Mouse (Mus musculus) MEL (cell line): Measurements from ENCODE around the gene Tmem81. TPM values are rescaled to one million over a fixed set of nuclear protein-coding genes. Genes with fewer than 3 reads are reported as not detected.

Experiments used
- DNase-seq: peaks from one replicate; pipeline ENCODE4 v3.0.0; 2011; ENCODE audit warnings: low read depth, low spot score
- H3K27ac ChIP-seq: 2 replicates; pipeline ENCODE4 v1.5.1; 2012; ENCODE audit warnings: low read depth, mild to moderate bottlenecking, control low read depth, low read length, moderate library complexity; ENCODE audit not compliant: control insufficient read depth
- H3K27me3 ChIP-seq, 2 experiments: fragments of 150-350 bp in 1 of 2; sonication (generic) in 1 of 2; 2 replicates each; pipeline ENCODE4 v1.6.1; 2012; ENCODE audit warnings: low read length in 2 of 2, mild to moderate bottlenecking in 2 of 2, improper control_type of control experiment in 1 of 2, moderate library complexity in 1 of 2; ENCODE audit not compliant: insufficient read depth in 2 of 2, control insufficient read depth in 1 of 2
- H3K36me3 ChIP-seq, 2 experiments: 2 replicates each; pipeline ENCODE4 v1.6.1; 2012 to 2014; ENCODE audit warnings: low read length in 2 of 2, improper control_type of control experiment in 1 of 2, inconsistent platforms in 1 of 2, mild to moderate bottlenecking in 1 of 2; ENCODE audit not compliant: insufficient read depth in 2 of 2, control insufficient read depth in 1 of 2
- H3K4me1 ChIP-seq, 2 experiments: fragments of 150-350 bp in 1 of 2; sonication (generic) in 1 of 2; 2 replicates each; pipeline ENCODE4 v1.6.1; 2012; ENCODE audit warnings: low read length in 2 of 2, improper control_type of control experiment in 1 of 2, mild to moderate bottlenecking in 1 of 2; ENCODE audit not compliant: insufficient read depth in 2 of 2, control insufficient read depth in 1 of 2
- H3K4me3 ChIP-seq, 2 experiments: fragments of 150-350 bp in 1 of 2; sonication (generic) in 1 of 2; 2 replicates each; pipeline ENCODE4 v1.5.1; 2012; ENCODE audit warnings: low read depth in 2 of 2, low read length in 2 of 2, mild to moderate bottlenecking in 2 of 2, moderate library complexity in 2 of 2, control low read depth in 1 of 2, improper control_type of control experiment in 1 of 2; ENCODE audit not compliant: control insufficient read depth in 1 of 2, insufficient read depth in 1 of 2
- H3K79me2 ChIP-seq: 2 replicates; pipeline ENCODE4 v1.6.1; 2012; ENCODE audit warnings: mild to moderate bottlenecking, low read length, moderate library complexity; ENCODE audit not compliant: control insufficient read depth, poor library complexity, insufficient read depth
- H3K9ac ChIP-seq: 2 replicates; pipeline ENCODE4 v1.6.1; 2012; ENCODE audit warnings: low read depth, mild to moderate bottlenecking, control low read depth, low read length, moderate library complexity; ENCODE audit not compliant: control insufficient read depth, poor library complexity, severe bottlenecking
- H3K9me3 ChIP-seq: fragments of 150-350 bp; sonication (generic); replicated peaks from 2 replicates; pipeline ENCODE4 v1.6.1; 2012; ENCODE audit warnings: mild to moderate bottlenecking, low read length, improper control_type of control experiment, moderate library complexity; ENCODE audit not compliant: insufficient read depth
- CHD1 ChIP-seq: IDR thresholded peaks from 2 replicates; pipeline ENCODE4 v1.6.1; 2012; ENCODE audit warnings: low read depth, mild to moderate bottlenecking, inconsistent platforms, low read length, improper control_type of control experiment
- CHD2 ChIP-seq: IDR thresholded peaks from 2 replicates; pipeline ENCODE4 v1.6.1; 2011; ENCODE audit warnings: low read length, improper control_type of control experiment
- CTCF ChIP-seq, 3 experiments: IDR thresholded peaks in 2 of 3; conservative IDR thresholded peaks in 1 of 3; 2 replicates each; pipeline ENCODE4 v1.5.1; 2011 to 2012; ENCODE audit warnings: low read length in 3 of 3, low read depth in 2 of 3, mild to moderate bottlenecking in 2 of 3, improper control_type of control experiment in 1 of 3, inconsistent platforms in 1 of 3, mixed read lengths in 1 of 3, moderate library complexity in 1 of 3; ENCODE audit not compliant: control insufficient read depth in 1 of 3, insufficient read depth in 1 of 3, poor library complexity in 1 of 3, severe bottlenecking in 1 of 3
- E2F4 ChIP-seq: IDR thresholded peaks from 2 replicates; pipeline ENCODE4 v1.6.1; 2011; ENCODE audit warnings: low read depth, low read length, improper control_type of control experiment, borderline replicate concordance
- ELF1 ChIP-seq: IDR thresholded peaks from 2 replicates; pipeline ENCODE4 v1.6.1; 2014; ENCODE audit warnings: low read depth, mild to moderate bottlenecking, inconsistent platforms, low read length, improper control_type of control experiment, moderate library complexity
- EP300 ChIP-seq, 2 experiments: IDR thresholded peaks; 2 replicates each; pipeline ENCODE4 v1.6.1; 2011; ENCODE audit warnings: improper control_type of control experiment in 2 of 2, low read length in 2 of 2, low read depth in 1 of 2, mild to moderate bottlenecking in 1 of 2
- ETS1 ChIP-seq: IDR thresholded peaks from 2 replicates; pipeline ENCODE4 v1.6.1; 2012; ENCODE audit warnings: low read depth, mild to moderate bottlenecking, inconsistent platforms, low read length, improper control_type of control experiment, moderate library complexity
- GABPA ChIP-seq: IDR thresholded peaks from 2 replicates; pipeline ENCODE4 v1.6.1; 2012; ENCODE audit warnings: low read depth, mild to moderate bottlenecking, inconsistent platforms, low read length, improper control_type of control experiment, moderate library complexity
- GATA1 ChIP-seq: IDR thresholded peaks from 2 replicates; pipeline ENCODE4 v1.6.1; 2011; ENCODE audit warnings: low read depth, low read length, improper control_type of control experiment
- HCFC1 ChIP-seq: IDR thresholded peaks from 2 replicates; pipeline ENCODE4 v1.6.1; 2012; ENCODE audit warnings: low read depth, mild to moderate bottlenecking, inconsistent platforms, low read length, improper control_type of control experiment, moderate library complexity
- JUND ChIP-seq: IDR thresholded peaks from 2 replicates; pipeline ENCODE4 v1.6.1; 2011; ENCODE audit warnings: low read depth, mild to moderate bottlenecking, improper control_type of control experiment, low read length
- KAT2A ChIP-seq: conservative IDR thresholded peaks from 2 replicates; pipeline ENCODE4 v1.6.1; 2012; ENCODE audit warnings: low read depth, low read length, improper control_type of control experiment, inconsistent platforms
- MAZ ChIP-seq: IDR thresholded peaks from 2 replicates; pipeline ENCODE4 v1.6.1; 2012; ENCODE audit warnings: low read depth, mild to moderate bottlenecking, inconsistent platforms, low read length, improper control_type of control experiment
- MXI1 ChIP-seq: IDR thresholded peaks from 2 replicates; pipeline ENCODE4 v1.6.1; 2011; ENCODE audit warnings: mild to moderate bottlenecking, low read depth, low read length, improper control_type of control experiment
- MYB ChIP-seq: IDR thresholded peaks from 2 replicates; pipeline ENCODE4 v1.6.1; 2011; ENCODE audit warnings: mild to moderate bottlenecking, low read depth, low read length, improper control_type of control experiment
- MYC ChIP-seq: IDR thresholded peaks from 2 replicates; pipeline ENCODE4 v1.6.1; 2011; ENCODE audit warnings: low read depth, mild to moderate bottlenecking, low read length, improper control_type of control experiment, moderate library complexity
- NELFE ChIP-seq: IDR thresholded peaks from 2 replicates; pipeline ENCODE4 v1.6.1; 2011; ENCODE audit warnings: low read depth, low read length, improper control_type of control experiment
- NRF1 ChIP-seq: IDR thresholded peaks from 2 replicates; pipeline ENCODE4 v1.6.1; 2014; ENCODE audit warnings: low read depth, mild to moderate bottlenecking, inconsistent platforms, low read length, improper control_type of control experiment, moderate library complexity; ENCODE audit not compliant: poor library complexity, insufficient read depth, severe bottlenecking
- POLR2A ChIP-seq, 2 experiments: IDR thresholded peaks; 2 replicates each; pipeline ENCODE4 v1.6.1; 2011 to 2012; ENCODE audit warnings: low read length in 2 of 2, mild to moderate bottlenecking in 2 of 2, control low read depth in 1 of 2, improper control_type of control experiment in 1 of 2, low read depth in 1 of 2, moderate library complexity in 1 of 2; ENCODE audit not compliant: control insufficient read depth in 1 of 2, insufficient read depth in 1 of 2, poor library complexity in 1 of 2
- POLR2AphosphoS2 ChIP-seq: IDR thresholded peaks from 2 replicates; pipeline ENCODE4 v1.6.1; 2011; ENCODE audit warnings: low read length, improper control_type of control experiment
- RAD21 ChIP-seq: IDR thresholded peaks from 2 replicates; pipeline ENCODE4 v1.6.1; 2011; ENCODE audit warnings: mild to moderate bottlenecking, low read depth, low read length, improper control_type of control experiment
- SIN3A ChIP-seq: IDR thresholded peaks from 2 replicates; pipeline ENCODE4 v1.6.1; 2012; ENCODE audit warnings: low read length, improper control_type of control experiment, inconsistent platforms
- TCF12 ChIP-seq: IDR thresholded peaks from 2 replicates; pipeline ENCODE4 v1.6.1; 2014; ENCODE audit warnings: low read depth, mild to moderate bottlenecking, inconsistent platforms, low read length, improper control_type of control experiment, moderate library complexity
- USF1 ChIP-seq: IDR thresholded peaks from 2 replicates; pipeline ENCODE4 v1.6.1; 2014; ENCODE audit warnings: low read depth, mild to moderate bottlenecking, inconsistent platforms, low read length, improper control_type of control experiment, moderate library complexity
- ZC3H11A ChIP-seq: IDR thresholded peaks from 2 replicates; pipeline ENCODE4 v1.6.1; 2012; ENCODE audit warnings: low read depth, mild to moderate bottlenecking, inconsistent platforms, low read length, improper control_type of control experiment
- polyA plus RNA-seq, 2 experiments: library from polyadenylated mRNA; stranded (reverse) in 1 of 2; unstranded in 1 of 2; fragments of >175 nt in 1 of 2; fragments of >200 nt in 1 of 2; gene quantifications; 2 replicates each; pipeline versions ENCODE4 v1.2.1 to v1.2.4; 2012; ENCODE audit warnings: low replicate concordance in 2 of 2, low read depth in 1 of 2; ENCODE audit not compliant: insufficient read length in 2 of 2, insufficient read depth in 1 of 2, missing spikeins in 1 of 2
- total RNA-seq: library from RNA; depleted of rRNA; stranded (reverse); fragments of 300-350 nt; gene quantifications from 2 replicates; pipeline ENCODE4 v1.2.3, GENCODE M21; 2012

Gene Tmem81
- total and polyA plus RNA-seq, 3 experiments, result 2.9 to 5.4 TPM; not detected in 1

DNA sequence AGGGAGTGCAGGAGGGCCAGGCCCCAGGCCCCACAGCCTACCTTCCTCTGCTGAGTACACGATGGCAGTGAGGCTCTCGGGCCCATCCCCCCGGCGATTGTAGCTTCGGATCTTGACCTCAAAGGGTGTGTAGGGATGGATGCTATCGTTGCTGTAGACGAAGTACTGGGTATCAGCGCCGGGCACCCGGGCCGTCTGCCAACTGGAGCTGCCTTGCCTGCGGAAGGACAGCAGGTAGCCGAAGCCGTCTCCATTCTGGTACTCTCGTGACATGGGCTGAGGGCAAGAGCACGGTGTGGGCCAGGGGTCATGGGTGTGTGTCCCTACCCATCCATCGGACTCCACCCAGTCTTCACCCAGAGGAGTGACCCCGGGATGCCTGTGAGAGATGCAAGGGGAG, 12.6 kb downstream of the Tmem81 start:
- Histone ChIP-seq H3K27ac (no peak overlapping the region), H3K9ac (no peak overlapping the region), H3K27me3 (peaks cover 0 to 1% of the 10 kb centered on the region in 2 experiments; a peak in 1 of 4 replicates), H3K79me2 (no peaks in the 10 kb centered on the region), H3K4me1 (no peaks in the 10 kb centered on the region), H3K9me3 (no peaks in the 10 kb centered on the region), H3K36me3 (no peaks in the 10 kb centered on the region), H3K4me3 (no peak overlapping the region)
- no peak for DNase-seq
- TF ChIP-seq GATA1, result no peak
- TF ChIP-seq HCFC1, result no peak
- no peak for TF ChIP-seq SIN3A
- TF ChIP-seq MYB, result no peak
- TF ChIP-seq NELFE, result no peak
- no peak for TF ChIP-seq NRF1
- TF ChIP-seq CTCF (IDR thresholded peaks at IDR 0.05 in 2 of 3, conservative IDR thresholded peaks at IDR 0.05 in 1 of 3; ENCODE audit: control insufficient read depth in 1 of 3, insufficient read depth in 1 of 3, low read depth in 2 of 3, low read length in 3 of 3, poor library complexity in 1 of 3, severe bottlenecking in 1 of 3), result no peak
- no peak for TF ChIP-seq POLR2AphosphoS2
- no peak for TF ChIP-seq EP300 (IDR thresholded peaks at IDR 0.05; ENCODE audit: low read depth in 1 of 2, low read length in 2 of 2)
- TF ChIP-seq MAZ, result no peak
- no peak for TF ChIP-seq ETS1
- no peak for TF ChIP-seq MYC
- TF ChIP-seq RAD21, result no peak
- TF ChIP-seq E2F4, result no peak
- TF ChIP-seq GABPA, result no peak
- no peak for TF ChIP-seq KAT2A
- no peak for TF ChIP-seq ELF1
- TF ChIP-seq POLR2A (IDR thresholded peaks at IDR 0.05; ENCODE audit: control insufficient read depth in 1 of 2, insufficient read depth in 1 of 2, low read depth in 1 of 2, low read length in 2 of 2, poor library complexity in 1 of 2), result no peak
- TF ChIP-seq TCF12, result no peak

DNA sequence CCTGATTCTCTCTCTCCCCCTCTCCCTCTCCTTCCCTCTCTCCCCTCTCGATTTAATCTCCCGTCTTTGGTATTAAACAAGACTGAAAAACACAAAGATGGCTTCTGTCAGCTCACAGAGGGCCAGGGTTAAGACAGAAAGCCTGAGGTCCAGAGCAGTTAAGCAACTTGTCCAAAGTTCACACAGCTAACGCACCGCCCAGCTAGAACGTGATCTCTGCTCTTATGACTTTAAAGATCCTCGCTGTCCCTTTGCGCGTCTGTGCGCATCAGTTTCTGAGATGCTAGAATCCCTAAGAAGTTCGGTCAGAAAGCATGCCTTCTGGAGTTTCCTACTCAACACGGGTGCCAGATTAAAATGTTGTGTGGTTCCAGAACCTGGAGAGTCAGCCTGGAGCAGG, 13.7 kb downstream of the Tmem81 start:
- Histone ChIP-seq H3K4me1 (no peaks in the 10 kb centered on the region), H3K9ac (no peak overlapping the region), H3K36me3 (no peaks in the 10 kb centered on the region), H3K27me3 (0 out of 4 replicates have a peak, but pooled peaks cover 0 to 1% of the 10 kb centered on the region in 2 experiments), H3K27ac (no peak overlapping the region), H3K4me3 (no peak overlapping the region), H3K79me2 (no peaks in the 10 kb centered on the region), H3K9me3 (no peaks in the 10 kb centered on the region)
- DNase-seq, result no peak
- TF ChIP-seq SIN3A (no peak), CHD2 (no peak), MXI1 (no peak), KAT2A (no peak), JUND (no peak), TCF12 (no peak), CHD1 (no peak), MAZ (no peak), USF1 (no peak), EP300 (IDR thresholded peaks at IDR 0.05; ENCODE audit: low read depth in 1 of 2, low read length in 2 of 2) (no peak), ZC3H11A (no peak), RAD21 (no peak)
